Mouse (Mus musculus) CD4-positive helper T cell, adult 2 months (primary cell): ENCODE results near the gene Nanos3.
A peak's percentile ranks its signal among the peaks of the same experiment; 100 is the strongest.

Experiments used
- DNase-seq: peaks from one replicate; pipeline ENCODE4 v3.0.0-alpha.2; 2012; ENCODE audit warnings: low read depth, missing footprints, low spot score

Nanos3 gene

DNA sequence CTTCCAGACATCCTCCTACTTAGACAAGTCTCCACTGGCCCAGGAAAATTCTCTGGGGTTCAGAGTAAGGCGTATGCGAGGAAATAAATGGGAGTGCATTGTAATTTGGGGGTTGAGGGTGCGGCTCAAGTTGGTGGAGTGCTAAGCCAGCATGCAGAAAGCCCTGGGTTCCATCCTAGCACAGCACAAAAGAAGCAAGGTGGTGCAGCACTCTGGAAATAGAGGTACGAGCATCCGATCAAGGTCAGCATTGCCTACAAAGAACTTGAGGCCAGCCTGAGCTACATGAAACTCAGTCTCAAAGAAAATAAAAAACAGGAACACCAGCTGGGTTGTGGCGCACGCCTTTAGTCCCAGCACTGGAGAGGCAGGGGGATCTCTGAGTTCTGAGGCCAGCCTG lies at the start of gene Nanos3:
Nanos3 (minus strand) TSS at position 101 of the 400 bp plus-strand sequence.
- DNase-seq: no peak

DNA sequence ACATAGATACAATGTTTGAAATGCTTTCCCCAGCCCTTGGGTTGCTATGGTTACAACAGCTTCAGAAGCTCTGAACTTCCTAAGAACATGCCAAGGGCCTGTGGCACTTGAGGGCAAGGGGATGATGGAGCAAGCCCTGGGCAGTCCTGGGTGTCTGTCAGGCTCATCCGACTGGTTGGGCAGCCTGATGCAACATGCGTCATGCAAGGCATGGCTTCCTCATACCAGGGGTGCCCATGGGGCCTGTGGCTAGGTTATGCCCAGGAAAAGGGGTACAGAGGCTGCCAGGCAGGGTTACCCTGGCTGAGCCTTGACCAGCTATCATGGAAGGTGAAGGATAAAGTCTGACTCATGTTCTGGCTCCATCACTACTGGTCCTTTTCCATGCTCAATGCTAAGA lies 48.0 kb upstream of the Nanos3 start:
- no peak for DNase-seq

GRCm38 (mm10) chr8:84230735-84231134 lies 45.7 kb upstream of the Nanos3 start:
- DNase-seq: no peak

DNA sequence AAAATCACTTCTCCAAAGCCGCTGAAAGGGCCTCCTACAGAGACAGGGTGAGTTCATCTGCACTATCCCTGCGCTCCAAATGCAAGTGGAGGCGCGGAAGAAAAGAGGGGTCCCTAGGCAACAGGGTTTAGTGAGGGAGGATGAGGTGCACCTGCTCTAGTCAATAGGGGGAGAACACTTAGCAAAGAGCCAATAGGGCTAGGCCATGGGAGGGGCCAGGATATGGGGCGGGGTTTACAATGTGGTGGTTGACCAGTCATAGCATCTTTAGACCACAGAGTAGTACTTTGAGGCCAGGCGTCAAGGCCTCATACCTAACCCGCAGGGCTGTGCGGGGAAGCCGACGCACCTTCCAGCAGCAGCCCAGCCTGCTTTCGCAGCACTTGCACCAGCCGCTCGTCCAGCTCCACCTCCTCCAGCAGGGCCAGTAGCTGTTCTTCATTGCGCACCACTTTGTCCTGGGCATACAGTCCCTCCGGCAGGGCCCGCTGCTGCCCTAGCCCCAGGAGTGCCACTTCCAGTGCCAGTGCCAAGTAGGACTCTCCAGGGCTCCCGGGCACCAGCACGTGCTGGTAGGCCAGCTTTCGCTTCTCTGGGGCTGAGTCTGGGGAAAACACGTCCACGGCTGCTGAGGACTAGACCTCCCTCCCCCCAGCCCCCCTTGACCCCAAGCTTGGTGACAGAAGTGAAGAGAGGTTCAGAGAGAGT lies 38.5 kb upstream of the Nanos3 start:
- DNase-seq: no peak

DNA sequence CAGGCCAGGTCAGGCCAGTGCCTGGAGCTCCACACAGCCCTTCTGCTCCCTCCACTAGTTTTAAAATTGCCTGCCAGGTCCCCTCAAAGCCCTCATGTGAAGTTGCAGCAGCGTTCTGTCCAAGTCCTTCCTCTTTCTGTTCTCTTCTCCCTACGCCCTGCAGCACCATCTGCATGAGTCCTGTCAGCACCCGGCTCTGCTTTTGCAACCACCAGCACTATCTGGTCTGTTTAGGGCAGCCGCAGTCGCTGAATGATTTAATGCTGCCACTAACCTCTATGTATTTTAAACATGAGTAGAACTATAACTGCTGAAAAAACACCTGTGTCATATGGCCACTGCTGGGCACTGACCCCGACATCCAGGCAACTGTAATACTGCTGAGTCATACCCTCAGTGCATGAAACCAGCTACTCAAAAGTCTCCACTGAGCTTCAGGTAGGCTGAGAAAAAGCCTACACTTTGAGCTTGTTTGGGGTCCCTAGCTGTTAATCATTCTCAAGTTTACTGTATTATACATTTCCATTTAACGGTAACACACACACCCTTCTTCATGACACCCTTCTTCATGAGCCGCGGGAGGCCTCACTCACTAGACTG lies 37.6 kb upstream of the Nanos3 start:
- no peak for DNase-seq

DNA sequence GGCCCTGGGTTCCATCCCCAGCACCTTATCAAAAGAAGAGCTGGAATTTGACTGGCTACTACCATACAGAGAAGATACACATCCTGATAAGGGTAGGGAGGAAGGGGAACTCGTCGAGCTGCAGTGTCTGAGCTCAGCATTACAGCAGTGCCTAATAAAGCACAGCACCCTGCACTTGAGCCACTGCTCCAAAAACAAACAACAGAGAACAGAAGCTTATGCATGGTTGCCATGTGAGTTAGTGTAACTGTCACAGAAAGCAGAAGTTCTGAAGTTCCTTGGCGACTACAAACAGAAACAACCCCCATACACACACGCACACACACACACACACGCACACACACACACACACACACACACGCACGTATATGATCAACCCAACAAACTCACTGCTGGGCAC lies 35.1 kb upstream of the Nanos3 start:
- DNase-seq: no peak

DNA sequence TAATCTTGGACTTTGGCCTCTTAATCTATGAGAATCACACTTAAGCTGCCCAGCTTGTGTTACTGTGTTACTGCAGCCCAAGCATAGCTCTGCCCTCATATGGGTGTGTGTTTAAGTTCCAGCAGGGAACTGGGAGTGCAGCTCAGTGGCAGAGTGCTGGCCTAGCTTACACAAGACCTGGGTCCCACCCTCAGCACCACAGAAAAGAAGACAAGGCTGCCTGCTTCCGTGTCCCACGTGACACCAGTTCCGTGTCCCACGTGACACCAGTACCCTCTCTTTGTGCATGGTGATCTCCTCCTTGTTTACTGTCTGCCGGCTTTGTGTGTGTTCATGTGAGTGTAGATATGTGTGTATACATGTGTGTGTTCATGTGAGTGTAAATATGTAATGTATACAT lies 33.1 kb upstream of the Nanos3 start:
- DNase-seq: no peak

- DNase-seq: no peak
Measured at GRCm38 (mm10) chr8:84217206-84217605, 32.2 kb upstream of the Nanos3 start.

DNA sequence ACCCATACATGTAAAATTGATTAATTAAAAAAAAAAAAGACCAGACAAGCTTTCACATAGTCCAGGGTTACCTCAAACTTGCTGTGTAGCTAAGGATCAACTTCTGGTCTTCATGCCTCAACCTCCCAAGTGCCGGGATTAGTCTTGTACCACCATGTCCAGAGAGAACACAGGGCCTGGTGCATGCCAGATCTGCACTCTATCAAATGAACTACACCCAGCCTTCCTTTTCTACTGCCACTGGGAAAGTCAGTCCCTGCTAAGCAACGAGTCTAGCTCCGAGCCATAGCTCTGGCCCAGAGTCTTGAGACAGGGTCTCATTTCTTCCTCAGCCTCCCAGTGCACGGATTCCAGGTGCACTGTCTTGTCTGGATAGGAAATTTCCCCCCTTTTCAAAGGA lies 28.3 kb upstream of the Nanos3 start:
- DNase-seq: no peak

- no peak for DNase-seq
Measured at GRCm38 (mm10) chr8:84211881-84212563, 27.0 kb upstream of the Nanos3 start.

GRCm38 (mm10) chr8:84211202-84211601 lies 26.2 kb upstream of the Nanos3 start:
- DNase-seq: no peak

GRCm38 (mm10) chr8:84210167-84210791 lies 25.3 kb upstream of the Nanos3 start:
- DNase-seq: peak; percentile 80

DNA sequence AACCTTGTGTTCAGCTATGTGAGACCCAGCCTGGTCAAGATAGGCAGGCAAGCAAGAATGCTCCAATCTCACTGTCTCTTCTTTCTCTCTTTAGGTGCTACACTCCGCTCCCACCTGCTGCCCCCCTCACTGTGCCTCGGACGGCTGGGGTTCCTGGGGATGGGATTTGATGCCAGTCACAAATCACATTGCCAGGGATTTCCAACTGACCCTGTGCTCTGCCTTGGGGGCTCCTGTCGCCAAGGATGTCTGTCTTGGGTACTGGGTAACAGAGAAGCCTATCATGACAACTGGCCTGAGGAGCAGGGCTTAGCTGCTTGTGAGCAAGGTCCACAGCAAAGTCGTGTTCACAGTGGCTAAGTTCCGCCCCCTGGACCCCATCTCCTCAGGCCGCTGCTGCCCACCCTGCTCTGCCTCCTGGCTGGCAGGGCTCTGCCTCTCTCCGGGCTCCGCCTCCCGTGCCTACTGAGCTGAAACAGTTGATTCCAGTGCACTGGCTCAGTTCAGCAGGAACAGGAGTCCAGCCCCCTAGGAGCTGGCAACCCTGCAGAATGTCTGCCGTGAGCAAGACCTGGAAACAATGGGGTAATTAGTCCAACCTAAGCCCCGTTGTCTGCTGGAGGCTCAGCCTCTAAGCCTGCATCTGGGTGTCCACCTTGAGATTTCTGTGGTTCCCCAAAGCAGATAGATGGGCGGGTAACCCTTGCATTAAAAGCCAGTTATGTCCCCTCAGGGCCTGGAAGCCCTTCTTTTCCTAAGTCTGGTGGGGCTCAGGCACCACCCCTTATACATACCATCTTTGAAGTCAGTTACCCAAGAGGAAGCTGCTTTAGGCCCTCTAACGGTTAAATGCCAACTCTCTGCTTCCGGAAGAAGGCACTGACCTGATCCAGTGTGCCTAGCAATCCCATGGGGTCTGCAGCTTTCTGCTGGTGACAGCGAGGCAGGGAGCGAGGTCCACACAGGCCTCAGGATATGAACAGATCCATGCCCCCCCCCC lies 23.7 kb upstream of the Nanos3 start:
- no peak for DNase-seq

DNA sequence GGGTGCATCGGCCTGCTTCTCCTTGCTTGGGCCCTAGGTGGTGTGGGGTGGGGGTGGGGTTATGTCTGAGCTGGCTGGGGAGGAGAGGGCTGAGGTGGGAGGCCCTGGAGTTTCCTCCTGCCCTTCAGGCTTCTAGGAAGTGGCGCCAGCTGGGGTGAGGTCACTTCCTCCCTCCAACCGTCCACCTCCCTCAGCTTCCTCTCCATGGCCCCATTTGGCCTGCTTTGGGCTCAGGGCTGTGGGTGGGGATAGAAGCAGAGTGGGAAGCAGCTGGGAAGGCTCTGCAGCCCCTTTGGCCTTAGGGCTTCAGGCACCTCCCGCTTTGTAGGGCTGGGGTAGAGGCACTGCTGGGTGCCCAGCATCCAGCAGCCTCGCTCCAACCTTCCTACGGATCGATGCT lies 22.8 kb upstream of the Nanos3 start:
- DNase-seq: peak; percentile 44

DNA sequence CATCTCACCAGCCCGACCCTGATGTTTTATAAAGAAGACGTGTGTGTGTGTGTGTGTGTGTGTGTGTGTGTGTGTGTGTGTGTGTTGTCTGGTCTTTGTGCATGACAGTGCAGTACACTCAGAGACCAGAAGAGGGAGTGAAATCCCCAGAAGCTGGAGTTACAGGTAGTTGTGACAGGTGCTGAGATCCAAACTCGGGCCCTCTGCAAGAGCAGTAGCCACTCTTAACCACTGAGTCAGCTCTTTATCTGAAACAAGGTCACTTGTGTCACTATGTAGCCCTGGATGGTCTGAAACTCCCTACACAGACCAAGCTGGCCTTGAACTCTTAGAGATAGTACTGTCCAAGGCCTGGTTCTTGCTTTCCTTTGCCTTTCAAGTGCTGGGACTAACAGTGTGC lies 21.6 kb upstream of the Nanos3 start:
- DNase-seq: no peak

DNA sequence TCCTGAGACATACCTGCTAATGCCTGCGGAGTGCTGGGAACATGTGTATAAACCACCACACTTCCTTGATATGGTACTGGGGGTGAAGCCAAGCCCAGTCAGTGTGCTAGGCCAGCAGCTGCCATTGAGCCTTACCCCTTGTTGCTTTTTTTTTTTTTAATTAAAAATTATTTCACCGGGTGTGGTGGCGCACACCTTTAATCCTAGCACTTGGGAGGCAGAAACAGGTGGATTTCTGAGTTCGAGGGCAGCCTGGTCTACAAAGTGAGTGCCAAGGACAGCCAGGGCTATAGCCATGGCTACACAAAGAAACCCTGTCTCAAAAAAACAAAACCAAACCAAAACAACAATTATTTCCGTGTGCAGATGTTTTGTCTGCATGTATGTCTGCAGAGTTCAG lies 20.1 kb upstream of the Nanos3 start:
- DNase-seq: no peak

DNA sequence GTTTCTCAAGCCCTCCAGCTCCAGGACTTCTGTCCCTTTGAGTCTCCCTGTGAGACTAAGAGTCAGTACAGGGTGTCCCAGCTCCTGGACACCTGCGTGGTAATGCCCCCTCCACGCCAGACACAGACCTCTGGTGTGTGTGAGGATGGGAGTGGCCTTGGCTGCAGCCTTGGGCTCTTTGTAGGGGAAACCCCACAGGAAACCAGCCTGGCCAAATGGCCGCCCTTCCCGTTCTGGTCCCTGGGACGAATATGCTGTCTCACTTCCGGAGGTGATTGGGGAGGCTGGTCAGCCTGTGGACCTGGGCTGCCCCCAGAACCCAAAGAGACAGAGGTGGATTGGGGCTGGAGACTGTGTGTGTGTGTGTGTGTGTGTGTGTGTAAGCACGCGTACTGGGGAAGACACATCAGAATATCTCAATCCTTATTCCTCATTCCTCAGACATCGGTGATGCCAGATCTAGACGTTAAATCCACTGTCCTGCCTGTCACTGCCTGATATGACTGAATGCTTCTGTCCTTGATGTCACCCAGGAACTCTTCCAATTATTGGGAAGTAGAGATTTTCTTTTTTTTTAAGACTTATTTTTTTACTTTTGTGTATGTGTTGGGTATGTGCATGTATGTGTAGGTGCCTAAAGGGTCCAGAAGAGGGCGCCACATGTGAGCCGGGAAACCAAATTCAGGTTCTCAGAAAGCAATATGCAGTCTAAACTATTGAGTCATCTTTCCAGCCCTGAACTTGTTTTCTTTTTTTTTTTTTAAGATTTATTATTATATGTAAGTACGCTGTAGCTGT lies 19.2 kb upstream of the Nanos3 start:
- peak; percentile 72 for DNase-seq

DNA sequence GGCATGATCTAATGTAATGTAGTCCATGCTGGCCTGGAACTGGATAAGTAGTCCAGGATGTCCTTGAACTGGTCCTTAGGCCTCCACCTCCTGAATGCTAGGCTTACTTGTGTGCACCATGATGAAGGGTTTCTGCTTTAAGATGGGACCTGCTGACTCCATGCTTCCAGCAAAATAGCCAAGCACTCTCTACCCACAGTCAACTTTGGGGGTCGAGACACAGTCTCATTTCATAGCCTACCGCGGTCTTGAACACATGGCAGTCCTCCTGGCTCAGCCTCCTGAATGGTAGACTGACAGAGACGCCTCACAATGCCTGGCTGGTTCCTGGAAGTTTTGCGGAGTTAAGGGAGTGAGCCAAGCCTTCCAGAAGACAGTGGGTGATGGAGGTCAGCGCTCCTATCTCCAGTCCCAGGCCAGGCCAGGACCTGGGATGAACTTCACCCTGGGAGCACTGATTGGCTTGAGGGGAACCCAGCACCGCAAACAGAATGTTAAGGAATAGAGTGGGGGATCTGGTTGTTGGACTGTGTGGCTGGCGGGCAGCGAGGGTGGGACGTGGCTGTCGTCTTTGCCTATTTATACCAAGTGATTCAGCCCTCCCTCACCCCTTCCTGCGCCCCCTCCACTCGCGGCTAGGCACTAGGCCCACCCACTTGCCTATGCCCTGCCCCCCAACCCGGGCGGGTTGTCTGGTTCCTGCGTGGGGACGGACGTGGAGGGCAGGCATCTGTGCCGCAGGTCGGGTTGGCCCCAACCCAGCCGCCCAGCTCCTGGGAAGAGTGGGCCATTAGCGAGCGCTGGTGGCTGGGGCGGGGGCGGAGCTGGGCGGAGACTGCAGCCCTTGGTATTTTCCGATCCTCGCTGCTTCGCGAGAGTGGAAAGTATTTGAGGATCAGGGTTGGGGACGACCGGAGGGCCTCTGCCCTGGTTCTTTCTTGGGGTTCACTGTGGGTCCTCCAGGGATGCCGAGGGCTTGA lies 18.2 kb upstream of the Nanos3 start:
- DNase-seq: peak; percentile 92

- peak; percentile 76 for DNase-seq
Measured at GRCm38 (mm10) chr8:84202466-84202865, 17.4 kb upstream of the Nanos3 start.
